In the genomic region with DNA sequence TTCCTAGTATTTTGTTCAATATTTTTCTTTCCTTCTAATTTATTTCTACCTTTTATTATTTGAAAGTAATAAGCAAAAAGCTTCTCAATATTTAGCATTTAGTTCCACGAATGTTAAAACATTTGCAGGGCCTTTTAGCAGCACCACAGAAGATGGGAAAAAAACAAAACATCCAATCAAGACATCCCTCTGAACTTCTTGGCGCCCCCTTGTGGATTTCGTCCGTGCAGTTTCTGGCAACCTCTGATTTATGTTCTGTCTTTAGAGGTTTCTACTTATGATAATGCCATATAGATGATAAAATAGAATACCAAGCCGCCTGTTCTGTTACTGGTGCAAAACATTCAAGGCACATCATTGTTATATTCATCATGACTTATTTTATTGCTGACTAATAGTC, we compare ENCODE assay signal across 8 mouse cellular contexts.
DNase-seq lines count a peak whose midpoint lies in the region; ATAC-seq and TF ChIP-seq lines count a peak whose summit lies in the region.

No protein-coding gene starts in this region.

- no peak overlapping the region for H3K27ac ChIP-seq in heart, postnatal 0 days (ENCODE audit: low read depth)
- no peak overlapping the region for H3K27ac ChIP-seq in heart, embryonic 12.5 days (ENCODE audit: poor library complexity, severe bottlenecking)

- no peak for TF ChIP-seq EP300 in heart, postnatal 0 days (IDR thresholded peaks at IDR 0.05; ENCODE audit: low read depth)

- TF ChIP-seq CTCF in heart, postnatal 0 days (IDR thresholded peaks at IDR 0.05; ENCODE audit: low read depth), result peak; percentile 57

- H3K9me3 ChIP-seq in heart, postnatal 0 days (replicated peaks; ENCODE audit: control insufficient read depth, low read length), result no peaks in the 10 kb centered on the region
- H3K9me3 ChIP-seq in heart, embryonic 12.5 days (replicated peaks), result no peaks in the 10 kb centered on the region

- H3K4me3 ChIP-seq in heart, postnatal 0 days (ENCODE audit: low read depth, low read length), result no peak overlapping the region
- no peak overlapping the region for H3K4me3 ChIP-seq in heart, embryonic 12.5 days

- H3K9ac ChIP-seq in heart, postnatal 0 days (replicated peaks; ENCODE audit: low read depth, low read length), result no peak overlapping the region
- H3K9ac ChIP-seq in heart, embryonic 12.5 days, result no peak overlapping the region

- H3K27me3 ChIP-seq in heart, postnatal 0 days (ENCODE audit: control insufficient read depth, insufficient read depth, low read length), result no peaks in the 10 kb centered on the region
- no peaks in the 10 kb centered on the region for H3K27me3 ChIP-seq in heart, embryonic 12.5 days (replicated peaks)

- peak; percentile 8 for DNase-seq in heart, postnatal 0 days (ENCODE audit: low spot score)
- peak; percentile 8 to 35 for DNase-seq in urinary bladder, adult 18-20 months (ENCODE audit: low spot score in 2 of 2)
- DNase-seq in urinary bladder, postnatal 10 days (ENCODE audit: low spot score), result no peak
- DNase-seq in cerebellum, postnatal 14 days, result peak; percentile 71 to 79
- DNase-seq in kidney, postnatal 25 days, result peak; percentile 48 to 71
- no peak for DNase-seq in spleen, postnatal 4 days (ENCODE audit: low spot score in 2 of 2)

- no peaks in the 10 kb centered on the region for H3K4me1 ChIP-seq in heart, postnatal 0 days (ENCODE audit: control insufficient read depth, insufficient read depth)
- no peaks in the 10 kb centered on the region for H3K4me1 ChIP-seq in heart, embryonic 12.5 days (replicated peaks)

- 7% methylated on average over 5 of the region's 5 CpGs for WGBS in heart, postnatal 0 days
- 8% methylated on average over 5 of the region's 5 CpGs for WGBS in heart, embryonic 12.5 days

- no peaks in the 10 kb centered on the region for H3K36me3 ChIP-seq in heart, postnatal 0 days (replicated peaks; ENCODE audit: control insufficient read depth, insufficient read depth, low read length)
- no peaks in the 10 kb centered on the region for H3K36me3 ChIP-seq in heart, embryonic 12.5 days

- H3K4me2 ChIP-seq in heart, postnatal 0 days (ENCODE audit: low read depth, low read length), result no peak overlapping the region
- no peak overlapping the region for H3K4me2 ChIP-seq in heart, embryonic 12.5 days

- no peak for ATAC-seq in heart, postnatal 0 days (ENCODE audit: insufficient read depth, low read depth)
- no peak for ATAC-seq in heart, embryonic 12.5 days (ENCODE audit: insufficient number of reproducible peaks, low FRiP score)
- ATAC-seq in megakaryocyte-erythroid progenitor cell, adult 5-6 weeks (replicated peaks; ENCODE audit: low FRiP score, low TSS enrichment, poor library complexity, severe bottlenecking), result peak; percentile 75; the same call in 1 of the 2 replicates

Comparison
In these comparisons a context has a peak if more than half of its experiments do, and no peak if none do; other contexts are left out.
1. DNase-seq: peak in heart, postnatal 0 days (single experiment), urinary bladder, adult 18-20 months (2 of 2), cerebellum, postnatal 14 days (2 of 2) and kidney, postnatal 25 days (2 of 2); none in urinary bladder, postnatal 10 days (single experiment) and spleen, postnatal 4 days (0 of 2).